In the genomic region with DNA sequence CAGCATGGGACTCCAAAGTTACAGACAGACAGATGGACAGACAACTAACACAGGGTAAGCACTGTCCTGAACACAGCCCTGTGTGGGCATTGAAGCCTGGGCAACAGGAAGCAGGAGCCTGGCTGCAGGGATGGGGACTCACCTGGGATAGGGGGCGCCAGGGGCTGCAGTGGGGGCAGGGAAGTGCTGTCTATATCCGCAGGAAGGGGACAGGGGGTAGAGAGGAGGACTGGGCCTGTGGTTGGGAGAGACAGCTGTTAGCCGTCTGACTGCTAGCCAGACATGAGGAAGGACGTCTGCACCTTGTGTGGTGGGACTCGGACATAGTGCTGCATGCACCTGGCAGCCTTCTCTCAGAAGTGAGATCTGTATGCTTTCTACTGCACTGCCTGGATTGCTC, we compare ENCODE assay signal across 17 mouse cellular contexts. TPM values are rescaled to one million over a fixed set of nuclear protein-coding genes. Genes with fewer than 3 reads are reported as not detected.
"Had no signal": no experiment of that assay in that cellular context is flagged by ENCODE, and none has a peak within 500 bp of the region (broad histone marks: within the 10 kb centered on the region; RNA-seq: fewer than 3 reads in every experiment).

No protein-coding gene starts in this region.

- H3K4me1 ChIP-seq: midbrain, embryonic 15.5 days; neural tube, embryonic 12.5 days had no signal

- DNase-seq: kidney, adult 8-10 months; kidney, postnatal 25 days; liver; lung, embryonic 14.5 days; lung, postnatal 14 days; right cerebral cortex, postnatal 4 days had no signal

- H3K27me3 ChIP-seq: limb, embryonic 12.5 days; midbrain, embryonic 15.5 days; neural tube, embryonic 12.5 days; stomach, embryonic 15.5 days had no signal

- H3K9ac ChIP-seq: limb, embryonic 12.5 days; liver, embryonic 14.5 days; lung, embryonic 14.5 days; midbrain, embryonic 15.5 days; neural tube, embryonic 12.5 days; stomach, embryonic 15.5 days had no signal

- H3K9me3 ChIP-seq: limb, embryonic 12.5 days; megakaryocyte, embryonic 14.5 days; midbrain, embryonic 15.5 days; neural tube, embryonic 12.5 days; stomach, embryonic 15.5 days had no signal

- H3K4me2 ChIP-seq: limb, embryonic 12.5 days; lung, embryonic 14.5 days; midbrain, embryonic 11.5 days; midbrain, embryonic 15.5 days; neural tube, embryonic 12.5 days; stomach, embryonic 15.5 days had no signal

- H3K4me3 ChIP-seq: limb, embryonic 12.5 days; megakaryocyte, embryonic 14.5 days; midbrain, embryonic 15.5 days; neural tube, embryonic 12.5 days; stomach, embryonic 15.5 days had no signal

- H3K27ac ChIP-seq: limb, embryonic 12.5 days; liver, embryonic 14.5 days; macrophage; midbrain, embryonic 15.5 days; neural tube, embryonic 12.5 days; stomach, embryonic 15.5 days had no signal

- ATAC-seq: intestine, postnatal 0 days; midbrain, embryonic 15.5 days had no signal

- H3K36me3 ChIP-seq: midbrain, embryonic 15.5 days; stomach, embryonic 15.5 days had no signal

RNA-seq across cellular contexts. Expression of gene Olfr1371, which starts 44.9 kb away (rescaled TPM):
- polyA plus RNA-seq: intestine, postnatal 0 days; kidney, embryonic 16.5 days; limb, embryonic 12.5 days; liver, embryonic 14.5 days; lung, embryonic 14.5 days; macrophage; midbrain, embryonic 11.5 days; midbrain, embryonic 15.5 days; neural tube, embryonic 12.5 days; spleen, adult 2 months; stomach, embryonic 15.5 days had no signal
